8 mouse cellular contexts compared by ENCODE assay signal in genomic region chr12:110416244-110416643, GRCm38 (mm10). TPM values are rescaled to one million over a fixed set of nuclear protein-coding genes. Genes with fewer than 3 reads are reported as not detected.
DNase-seq lines count a peak whose midpoint lies in the region; ATAC-seq and TF ChIP-seq lines count a peak whose summit lies in the region.

No protein-coding gene starts in this region.

- H3K36me3 ChIP-seq in stomach, postnatal 0 days (ENCODE audit: control insufficient read depth, insufficient read depth, low read length): no peaks in the 10 kb centered on the region
- H3K36me3 ChIP-seq in forebrain, embryonic 11.5 days (ENCODE audit: control insufficient read depth, insufficient read depth, low read length): no peaks in the 10 kb centered on the region

- H3K9me3 ChIP-seq in stomach, postnatal 0 days (ENCODE audit: control insufficient read depth, low read length): no peaks in the 10 kb centered on the region
- H3K9me3 ChIP-seq in forebrain, embryonic 11.5 days (ENCODE audit: control insufficient read depth, low read length): no peaks in the 10 kb centered on the region

- H3K4me1 ChIP-seq in stomach, postnatal 0 days (replicated peaks; ENCODE audit: control insufficient read depth, insufficient read depth): no peaks in the 10 kb centered on the region
- H3K4me1 ChIP-seq in forebrain, embryonic 11.5 days (replicated peaks; ENCODE audit: control insufficient read depth, insufficient read depth, low read length): no peaks in the 10 kb centered on the region

- H3K27me3 ChIP-seq in stomach, postnatal 0 days (ENCODE audit: control insufficient read depth, insufficient read depth, low read length): no peaks in the 10 kb centered on the region
- H3K27me3 ChIP-seq in forebrain, embryonic 11.5 days (ENCODE audit: control insufficient read depth, insufficient read depth, low read length): no peaks in the 10 kb centered on the region

- no peak overlapping the region for H3K9ac ChIP-seq in stomach, postnatal 0 days (ENCODE audit: low read length)
- no peak overlapping the region for H3K9ac ChIP-seq in forebrain, embryonic 11.5 days (ENCODE audit: low read length)

- TF ChIP-seq EP300 in stomach, postnatal 0 days (optimal IDR thresholded peaks at IDR 0.05): no peak

- no peak overlapping the region for H3K4me2 ChIP-seq in stomach, postnatal 0 days (replicated peaks; ENCODE audit: low read depth)
- no peak overlapping the region for H3K4me2 ChIP-seq in forebrain, embryonic 11.5 days (ENCODE audit: low read depth, low read length, severe bottlenecking)

- ATAC-seq in stomach, postnatal 0 days (ENCODE audit: low FRiP score, low TSS enrichment): no peak
- no peak for ATAC-seq in forebrain, embryonic 11.5 days (replicated peaks; ENCODE audit: low FRiP score)

- TF ChIP-seq CTCF in stomach, postnatal 0 days (IDR thresholded peaks at IDR 0.05; ENCODE audit: low read depth): peak; percentile 64

- peak; percentile 45 for DNase-seq in embryo, embryonic 10.5 days (ENCODE audit: low spot score)
- DNase-seq in embryo, embryonic 10 days (ENCODE audit: low spot score): no peak
- peak; percentile 9 to 14 for DNase-seq in lung, adult 18-20 months
- no peak for DNase-seq in lung, postnatal 25 days (ENCODE audit: low spot score)
- peak; percentile 34 for DNase-seq in kidney, postnatal 10 days
- peak; percentile 36 for DNase-seq in stomach, postnatal 0 days (ENCODE audit: low spot score)
- no peak for DNase-seq in adrenal gland, adult 2 months
- DNase-seq in forebrain, embryonic 11.5 days (ENCODE audit: low spot score): no peak

- H3K27ac ChIP-seq in stomach, postnatal 0 days (replicated peaks): no peak overlapping the region
- no peak overlapping the region for H3K27ac ChIP-seq in forebrain, embryonic 11.5 days (ENCODE audit: low read depth, low read length)

- WGBS in stomach, postnatal 0 days: 36% methylated on average over 3 of the region's 3 CpGs
- WGBS in forebrain, embryonic 11.5 days: 53% methylated on average over 3 of the region's 3 CpGs

- no peak overlapping the region for H3K4me3 ChIP-seq in stomach, postnatal 0 days (ENCODE audit: low read depth, low read length)
- no peak overlapping the region for H3K4me3 ChIP-seq in forebrain, embryonic 11.5 days (ENCODE audit: low read depth, low read length)

RNA-seq across cellular contexts. Expression of gene Ppp2r5c, which starts 30.7 kb away (rescaled TPM):
- 113 TPM in 2 replicates for polyA plus RNA-seq in stomach, postnatal 0 days (2015; fragmentation: Nextera tagmentation; extraction: Ambion mirVana)
- 100 to 1,000 TPM; 112 to 118 TPM for total RNA-seq in adrenal gland, adult 2 months (2021)
- polyA plus RNA-seq in adrenal gland, adult 2 months (2012; rRNA removed): 12.8 and 14.8 TPM in 2 replicates
- 163 TPM in 2 replicates for polyA plus RNA-seq in forebrain, embryonic 11.5 days (2014; fragmentation: Nextera tagmentation; extraction: Ambion mirVana)

Comparison
In these comparisons a context has a peak if more than half of its experiments do, and no peak if none do; other contexts are left out.
1. DNase-seq: peak in embryo, embryonic 10.5 days (single experiment), lung, adult 18-20 months (2 of 2), kidney, postnatal 10 days (single experiment) and stomach, postnatal 0 days (single experiment); none in embryo, embryonic 10 days (single experiment), lung, postnatal 25 days (single experiment), adrenal gland, adult 2 months (single experiment) and forebrain, embryonic 11.5 days (single experiment).